ENCODE assay signal across 7 mouse cellular contexts in genomic region chrX:101639741-101640166, GRCm38 (mm10). TPM values are rescaled to one million over a fixed set of nuclear protein-coding genes. Genes with fewer than 3 reads are reported as not detected.
DNase-seq lines count a peak whose midpoint lies in the region; ATAC-seq lines count a peak whose summit lies in the region.

Gene Ogt, plus strand, starts transcription at chrX:101640060.

- no peaks in the 10 kb centered on the region for H3K4me1 ChIP-seq in embryonic facial prominence, embryonic 12.5 days
- no peaks in the 10 kb centered on the region for H3K4me1 ChIP-seq in limb, embryonic 11.5 days (ENCODE audit: control insufficient read depth, insufficient read depth, low read length)
- H3K4me1 ChIP-seq in midbrain, embryonic 14.5 days (ENCODE audit: control insufficient read depth, insufficient read depth, low read length), result no peaks in the 10 kb centered on the region

- no peaks in the 10 kb centered on the region for H3K9me3 ChIP-seq in embryonic facial prominence, embryonic 12.5 days
- H3K9me3 ChIP-seq in limb, embryonic 11.5 days (ENCODE audit: control insufficient read depth, low read length), result no peaks in the 10 kb centered on the region
- H3K9me3 ChIP-seq in midbrain, embryonic 14.5 days (ENCODE audit: control insufficient read depth, low read length), result no peaks in the 10 kb centered on the region

- peak; percentile 82; the same call in 1 of the 2 replicates for ATAC-seq in embryonic facial prominence, embryonic 12.5 days (ENCODE audit: insufficient number of reproducible peaks, insufficient read depth, low FRiP score, low TSS enrichment)
- ATAC-seq in limb, embryonic 11.5 days (ENCODE audit: insufficient number of reproducible peaks, low FRiP score, low TSS enrichment, low read depth), result peak; percentile 93
- ATAC-seq in midbrain, embryonic 14.5 days (ENCODE audit: low FRiP score, low TSS enrichment), result peak; percentile 91

- peak within 1 kb of the TSS; percentile 87 for H3K27ac ChIP-seq in embryonic facial prominence, embryonic 12.5 days
- peak within 1 kb of the TSS; percentile 45; the same call in 1 of the 2 replicates for H3K27ac ChIP-seq in limb, embryonic 11.5 days (replicated peaks; ENCODE audit: low read depth, low read length)
- peak within 1 kb of the TSS; percentile 87 for H3K27ac ChIP-seq in midbrain, embryonic 14.5 days (replicated peaks; ENCODE audit: low read depth, low read length)

- peak within 1 kb of the TSS; percentile 64 for H3K4me3 ChIP-seq in embryonic facial prominence, embryonic 12.5 days
- H3K4me3 ChIP-seq in limb, embryonic 11.5 days (ENCODE audit: low read depth, low read length), result peak within 1 kb of the TSS; percentile 66
- H3K4me3 ChIP-seq in midbrain, embryonic 14.5 days (replicated peaks; ENCODE audit: low read depth, low read length), result peak within 1 kb of the TSS; percentile 56

- H3K36me3 ChIP-seq in embryonic facial prominence, embryonic 12.5 days, result no peaks in the 10 kb centered on the region
- no peaks in the 10 kb centered on the region for H3K36me3 ChIP-seq in limb, embryonic 11.5 days (ENCODE audit: control insufficient read depth, insufficient read depth, low read length)
- no peaks in the 10 kb centered on the region for H3K36me3 ChIP-seq in midbrain, embryonic 14.5 days (ENCODE audit: control insufficient read depth, insufficient read depth, low read length)

- H3K9ac ChIP-seq in embryonic facial prominence, embryonic 12.5 days, result peak within 1 kb of the TSS; percentile 78
- peak within 1 kb of the TSS; percentile 83 for H3K9ac ChIP-seq in limb, embryonic 11.5 days (ENCODE audit: low read length)
- H3K9ac ChIP-seq in midbrain, embryonic 14.5 days (replicated peaks; ENCODE audit: low read length), result peak within 1 kb of the TSS; percentile 76

- DNase-seq in adrenal gland, postnatal 25 days, result peak; percentile 75
- peak; percentile 99 for DNase-seq in heart, adult 11 months
- peak; percentile 92 for DNase-seq in kidney, adult 18-20 months
- DNase-seq in limb, embryonic 11.5 days (ENCODE audit: low spot score), result peak; percentile 90
- DNase-seq in midbrain, embryonic 14.5 days, result peak; percentile 95
- peak; percentile 77 to 81 for DNase-seq in spleen, adult 18-20 months

- WGBS in embryonic facial prominence, embryonic 12.5 days, result 16% methylated on average over 24 of the region's 24 CpGs
- WGBS in limb, embryonic 11.5 days, result 15% methylated on average over 24 of the region's 24 CpGs
- WGBS in midbrain, embryonic 14.5 days, result 12% methylated on average over 24 of the region's 24 CpGs

- H3K27me3 ChIP-seq in embryonic facial prominence, embryonic 12.5 days, result peaks cover 11% of the 10 kb centered on the region; the same call in 1 of the 2 replicates
- H3K27me3 ChIP-seq in limb, embryonic 11.5 days (ENCODE audit: control insufficient read depth, insufficient read depth, low read length), result peaks cover 18% of the 10 kb centered on the region
- H3K27me3 ChIP-seq in midbrain, embryonic 14.5 days (ENCODE audit: control insufficient read depth, insufficient read depth, low read length), result no peaks in the 10 kb centered on the region

- peak within 1 kb of the TSS; percentile 60 for H3K4me2 ChIP-seq in embryonic facial prominence, embryonic 12.5 days (replicated peaks)
- H3K4me2 ChIP-seq in limb, embryonic 11.5 days (ENCODE audit: low read depth, severe bottlenecking), result peak within 1 kb of the TSS; percentile 49
- peak within 1 kb of the TSS; percentile 68 for H3K4me2 ChIP-seq in midbrain, embryonic 14.5 days (ENCODE audit: low read length)

RNA-seq across cellular contexts. Expression of gene Ogt, which starts in this region (rescaled TPM):
- total RNA-seq in adrenal gland, postnatal 25 days (2021), result 261 and 328 TPM in 2 replicates
- 181 and 189 TPM in 2 replicates for polyA plus RNA-seq in embryonic facial prominence, embryonic 12.5 days (2016; fragmentation: Nextera tagmentation; extraction: Ambion mirVana)
- 215 and 218 TPM in 2 replicates for polyA plus RNA-seq in limb, embryonic 11.5 days (2014; fragmentation: Nextera tagmentation; extraction: Ambion mirVana)
- polyA plus RNA-seq in midbrain, embryonic 14.5 days (2014; fragmentation: Nextera tagmentation; extraction: Ambion mirVana), result 261 and 292 TPM in 2 replicates

Comparison
In these comparisons a context has a peak if more than half of its experiments do, and no peak if none do; other contexts are left out.
1. Peak in every context shown above with its lines: DNase-seq, ATAC-seq, H3K4me3 ChIP-seq and H3K27ac ChIP-seq.